Mouse (Mus musculus): ENCODE measurements around the gene Sirt7. TPM values are rescaled to one million over a fixed set of nuclear protein-coding genes. Genes with fewer than 3 reads are reported as not detected.

Sirt7 gene
- total and polyA plus RNA-seq, 3 experiments = 74.4 to 91.3 (median 75.2) TPM

GRCm38 (mm10) chr11:120665406-120665805 is 40.4 kb upstream of the Sirt7 start:
- H3K9me3 ChIP-seq (replicated peaks; ENCODE audit: low read length) = peaks cover under 1% of the 10 kb centered on the region
- H3K9ac ChIP-seq (ENCODE audit: insufficient read depth, low read depth) = no peak overlapping the region
- TF ChIP-seq GABPA (IDR thresholded peaks at IDR 0.05; ENCODE audit: insufficient replicate concordance, low read depth, low read length) (no peak), NELFE (IDR thresholded peaks at IDR 0.05; ENCODE audit: low read depth, low read length) (no peak), ZMIZ1 (IDR thresholded peaks at IDR 0.05; ENCODE audit: low read depth, low read length) (no peak), MEF2A (IDR thresholded peaks at IDR 0.05; ENCODE audit: borderline replicate concordance, low read depth, low read length) (no peak), POLR2A (IDR thresholded peaks at IDR 0.05; ENCODE audit: low read depth, low read length) (no peak)
- H3K27me3 ChIP-seq (replicated peaks) = peaks cover 37% of the 10 kb centered on the region
- no peaks in the 10 kb centered on the region for H3K79me2 ChIP-seq (replicated peaks; ENCODE audit: control insufficient read depth, extremely low read depth, insufficient read depth, poor library complexity, severe bottlenecking)
- H3K4me3 ChIP-seq (replicated peaks in 1 of 3; ENCODE audit: low read depth in 2 of 3, low read length in 2 of 3, poor library complexity in 1 of 3) = no peak overlapping the region
- DNase-seq (ENCODE audit: extremely low read depth) = no peak
- no peak overlapping the region for H3K4me2 ChIP-seq (ENCODE audit: insufficient read depth, low read depth, poor library complexity, severe bottlenecking)
- dilution Hi-C loops (cut with MboI; ENCODE audit: extremely low pct_ligation_motif_present, extremely low pct_unique_long_range_greater_than_20kb, low sequenced_read_pairs) = no loop called here
- no peak overlapping the region for H3K27ac ChIP-seq (ENCODE audit: insufficient read depth, low read depth)
- H3K4me1 ChIP-seq (ENCODE audit: control insufficient read depth in 1 of 2, insufficient read depth in 2 of 2) = no peaks in the 10 kb centered on the region
- in situ Hi-C loops (cut with MboI; ENCODE audit: low pct_ligation_motif_present, low pct_unique_long_range_greater_than_20kb, low sequenced_read_pairs) = no loop called here
- H3K36me3 ChIP-seq (replicated peaks in 1 of 2; ENCODE audit: control insufficient read depth in 1 of 2, insufficient read depth in 1 of 2, low read length in 1 of 2) = no peaks in the 10 kb centered on the region

- Histone ChIP-seq H3K27ac (ENCODE audit: insufficient read depth, low read depth) (no peak overlapping the region), H3K4me2 (ENCODE audit: insufficient read depth, low read depth, poor library complexity, severe bottlenecking) (no peak overlapping the region), H3K4me3 (replicated peaks in 1 of 3; ENCODE audit: low read depth in 2 of 3, low read length in 2 of 3, poor library complexity in 1 of 3) (no peak overlapping the region), H3K9me3 (replicated peaks; ENCODE audit: low read length) (peaks cover 7% of the 10 kb centered on the region), H3K9ac (ENCODE audit: insufficient read depth, low read depth) (no peak overlapping the region), H3K36me3 (replicated peaks in 1 of 2; ENCODE audit: control insufficient read depth in 1 of 2, insufficient read depth in 1 of 2, low read length in 1 of 2) (no peaks in the 10 kb centered on the region), H3K27me3 (replicated peaks) (peaks cover 50% of the 10 kb centered on the region), H3K79me2 (replicated peaks; ENCODE audit: control insufficient read depth, extremely low read depth, insufficient read depth, poor library complexity, severe bottlenecking) (no peaks in the 10 kb centered on the region), H3K4me1 (ENCODE audit: control insufficient read depth in 1 of 2, insufficient read depth in 2 of 2) (peaks cover 0 to 8% of the 10 kb centered on the region in 2 experiments; a peak in 2 of 4 replicates)
- in situ Hi-C loops (cut with MboI; ENCODE audit: low pct_ligation_motif_present, low pct_unique_long_range_greater_than_20kb, low sequenced_read_pairs) = no loop called here
- no peak for DNase-seq (ENCODE audit: extremely low read depth)
- dilution Hi-C loops (cut with MboI; ENCODE audit: extremely low pct_ligation_motif_present, extremely low pct_unique_long_range_greater_than_20kb, low sequenced_read_pairs) = no loop called here
- no peak for TF ChIP-seq MAZ (IDR thresholded peaks at IDR 0.05; ENCODE audit: low read depth, low read length)
- TF ChIP-seq CHD2 (IDR thresholded peaks at IDR 0.05; ENCODE audit: low read length) = no peak
- TF ChIP-seq E2F4 (IDR thresholded peaks at IDR 0.05; ENCODE audit: insufficient replicate concordance, low read depth, low read length) = no peak
- TF ChIP-seq PAX5 (IDR thresholded peaks at IDR 0.05; ENCODE audit: low read length) = no peak
- TF ChIP-seq JUND (conservative IDR thresholded peaks at IDR 0.05; ENCODE audit: low read depth, low read length) = no peak
- no peak for TF ChIP-seq TCF12 (IDR thresholded peaks at IDR 0.05; ENCODE audit: low read depth, low read length)
- TF ChIP-seq KAT2A (IDR thresholded peaks at IDR 0.05; ENCODE audit: insufficient replicate concordance, low read length) = no peak
- TF ChIP-seq ZC3H11A (IDR thresholded peaks at IDR 0.05; ENCODE audit: low read depth, low read length) = no peak
Observed at GRCm38 (mm10) chr11:120663714-120664113, 38.7 kb upstream of the Sirt7 start.

DNA sequence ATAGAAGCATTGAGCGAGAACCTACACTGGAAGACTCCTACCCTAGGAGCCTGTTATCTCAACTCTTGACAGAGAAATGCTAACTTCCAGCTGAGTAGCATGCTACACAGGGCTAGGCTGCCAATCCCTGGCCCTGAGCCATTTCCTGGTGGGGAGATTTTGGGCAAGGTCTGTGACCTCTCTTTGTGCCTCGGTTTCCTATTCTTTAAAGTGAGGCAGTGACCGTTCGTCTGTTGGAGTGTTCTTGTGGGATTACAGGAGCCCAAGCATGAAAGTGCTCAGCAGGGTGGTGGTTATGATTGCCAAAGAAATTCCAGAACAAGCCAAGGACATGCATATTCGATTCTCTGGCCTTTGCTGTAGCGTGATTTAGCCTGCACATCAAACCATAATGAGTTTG is 37.7 kb upstream of the Sirt7 start:
- dilution Hi-C loops (cut with MboI; ENCODE audit: extremely low pct_ligation_motif_present, extremely low pct_unique_long_range_greater_than_20kb, low sequenced_read_pairs) = no loop called here
- Histone ChIP-seq H3K9me3 (replicated peaks; ENCODE audit: low read length) (peaks cover 7% of the 10 kb centered on the region), H3K27me3 (replicated peaks) (peaks cover 59% of the 10 kb centered on the region), H3K4me3 (replicated peaks in 1 of 3; ENCODE audit: low read depth in 2 of 3, low read length in 2 of 3, poor library complexity in 1 of 3) (no peak overlapping the region), H3K4me2 (ENCODE audit: insufficient read depth, low read depth, poor library complexity, severe bottlenecking) (no peak overlapping the region), H3K79me2 (replicated peaks; ENCODE audit: control insufficient read depth, extremely low read depth, insufficient read depth, poor library complexity, severe bottlenecking) (no peaks in the 10 kb centered on the region), H3K9ac (ENCODE audit: insufficient read depth, low read depth) (no peak overlapping the region), H3K4me1 (ENCODE audit: control insufficient read depth in 1 of 2, insufficient read depth in 2 of 2) (peaks cover 0 to 10% of the 10 kb centered on the region in 2 experiments; a peak in 2 of 4 replicates), H3K27ac (ENCODE audit: insufficient read depth, low read depth) (no peak overlapping the region), H3K36me3 (replicated peaks in 1 of 2; ENCODE audit: control insufficient read depth in 1 of 2, insufficient read depth in 1 of 2, low read length in 1 of 2) (no peaks in the 10 kb centered on the region)
- no peak for DNase-seq (ENCODE audit: extremely low read depth)
- in situ Hi-C loops (cut with MboI; ENCODE audit: low pct_ligation_motif_present, low pct_unique_long_range_greater_than_20kb, low sequenced_read_pairs) = no loop called here
- no peak for TF ChIP-seq EP300 (IDR thresholded peaks at IDR 0.05; ENCODE audit: low read length)
- TF ChIP-seq ZKSCAN1 (IDR thresholded peaks at IDR 0.05; ENCODE audit: borderline replicate concordance, low read depth, low read length) = no peak
- TF ChIP-seq PAX5 (IDR thresholded peaks at IDR 0.05; ENCODE audit: low read length) = no peak
- no peak for TF ChIP-seq POLR2A (IDR thresholded peaks at IDR 0.05; ENCODE audit: low read depth, low read length)
- TF ChIP-seq CHD1 (IDR thresholded peaks at IDR 0.05; ENCODE audit: low read depth, low read length) = no peak
- no peak for TF ChIP-seq MAX (IDR thresholded peaks at IDR 0.05; ENCODE audit: low read length)
- TF ChIP-seq UBTF (IDR thresholded peaks at IDR 0.05; ENCODE audit: low read depth, low read length) = no peak
- no peak for TF ChIP-seq RAD21 (IDR thresholded peaks at IDR 0.05; ENCODE audit: low read depth, low read length)
- no peak for TF ChIP-seq POLR2AphosphoS2 (IDR thresholded peaks at IDR 0.05; ENCODE audit: low read depth, low read length)
- no peak for TF ChIP-seq SMC3 (IDR thresholded peaks at IDR 0.05; ENCODE audit: low read depth, low read length)
- no peak for TF ChIP-seq BHLHE40 (IDR thresholded peaks at IDR 0.05; ENCODE audit: low read depth, low read length)
- no peak for TF ChIP-seq KAT2A (IDR thresholded peaks at IDR 0.05; ENCODE audit: insufficient replicate concordance, low read length)
- TF ChIP-seq ETS1 (conservative IDR thresholded peaks at IDR 0.05; ENCODE audit: low read depth, low read length) = no peak
- no peak for TF ChIP-seq ZC3H11A (IDR thresholded peaks at IDR 0.05; ENCODE audit: low read depth, low read length)
- TF ChIP-seq USF1 (IDR thresholded peaks at IDR 0.05; ENCODE audit: low read depth, low read length) = no peak

Data from CH12.LX (cell line).